Mouse (Mus musculus): Measurements from ENCODE around the gene Cbfa2t2. TPM values are rescaled to one million over a fixed set of nuclear protein-coding genes. Genes with fewer than 3 reads are reported as not detected.
A peak's percentile ranks its signal among the peaks of the same experiment; 100 is the strongest.

Cbfa2t2 gene
- total and polyA plus RNA-seq, 2 experiments from 2014 or later: 31.9 to 41.8 TPM

GRCm38 (mm10) chr2:154525285-154525684 lies 89.0 kb downstream of the Cbfa2t2 start:
- WGBS: 74% methylated on average over 2 of the region's 2 CpGs
- no peaks in the 10 kb centered on the region for H3K27me3 ChIP-seq (ENCODE audit: insufficient read depth, low read length)
- H3K4me3 ChIP-seq (ENCODE audit: low read depth, low read length): no peak overlapping the region
- no peak overlapping the region for H3K4me2 ChIP-seq (ENCODE audit: low read depth)
- peaks cover 37% of the 10 kb centered on the region for H3K36me3 ChIP-seq (ENCODE audit: insufficient read depth)
- ATAC-seq: peak; percentile 53; the same call in 1 of the 2 replicates
- peak; percentile 55 for DNase-seq
- H3K9ac ChIP-seq: no peak overlapping the region
- peak overlapping the region; percentile 35; the same call in 1 of the 2 replicates for H3K27ac ChIP-seq (ENCODE audit: low read depth, low read length)
- TF ChIP-seq CTCF (IDR thresholded peaks at IDR 0.05; ENCODE audit: low read depth): no peak
- no peaks in the 10 kb centered on the region for H3K4me1 ChIP-seq (ENCODE audit: insufficient read depth)
- H3K9me3 ChIP-seq (ENCODE audit: low read length): no peaks in the 10 kb centered on the region

- Histone ChIP-seq H3K4me3 (ENCODE audit: low read depth, low read length) (no peak overlapping the region), H3K4me1 (ENCODE audit: insufficient read depth) (no peaks in the 10 kb centered on the region), H3K27me3 (ENCODE audit: insufficient read depth, low read length) (no peaks in the 10 kb centered on the region), H3K9ac (no peak overlapping the region), H3K4me2 (ENCODE audit: low read depth) (no peak overlapping the region), H3K27ac (ENCODE audit: low read depth, low read length) (no peak overlapping the region), H3K9me3 (ENCODE audit: low read length) (no peaks in the 10 kb centered on the region), H3K36me3 (ENCODE audit: insufficient read depth) (peaks cover 48% of the 10 kb centered on the region)
- ATAC-seq (no peak), DNase-seq (no peak)
- TF ChIP-seq CTCF (IDR thresholded peaks at IDR 0.05; ENCODE audit: low read depth): no peak
- 35% methylated on average over 3 of the region's 3 CpGs for WGBS
These were observed 90.2 kb downstream of the Cbfa2t2 start for GRCm38 (mm10) chr2:154526531-154526930.

DNA sequence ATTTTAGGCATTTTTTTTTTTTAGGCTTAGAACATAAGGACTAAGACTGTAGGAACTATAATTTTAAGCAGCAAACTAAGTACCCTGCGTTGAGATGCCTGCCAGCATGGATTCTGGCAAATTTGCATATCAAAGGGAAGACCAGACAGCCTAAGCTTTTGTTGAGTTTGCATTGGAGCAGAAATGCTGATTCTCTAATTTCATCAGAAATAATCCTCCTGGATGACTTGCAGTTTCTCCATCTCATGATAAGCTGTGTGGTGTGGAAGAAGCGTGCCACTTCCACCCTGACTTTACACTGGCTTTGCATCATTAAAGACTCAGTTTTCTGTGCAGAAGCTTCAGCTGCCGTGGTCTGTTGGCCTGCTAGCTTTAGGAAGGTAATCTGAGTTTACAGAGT lies 96.6 kb downstream of the Cbfa2t2 start:
- no peaks in the 10 kb centered on the region for H3K9me3 ChIP-seq (ENCODE audit: low read length)
- H3K27me3 ChIP-seq (ENCODE audit: insufficient read depth, low read length): no peaks in the 10 kb centered on the region
- 17% methylated on average over 3 of the region's 3 CpGs for WGBS
- H3K4me2 ChIP-seq (ENCODE audit: low read depth): no peak overlapping the region
- H3K4me1 ChIP-seq (ENCODE audit: insufficient read depth): 0 out of 2 replicates have a peak, but pooled peaks cover 3% of the 10 kb centered on the region
- DNase-seq (peak; percentile 48), ATAC-seq (peak; percentile 42; the same call in 1 of the 2 replicates)
- no peak for TF ChIP-seq CTCF (IDR thresholded peaks at IDR 0.05; ENCODE audit: low read depth)
- H3K27ac ChIP-seq (ENCODE audit: low read depth, low read length): peak overlapping the region; percentile 16; the same call in 1 of the 2 replicates
- H3K4me3 ChIP-seq (ENCODE audit: low read depth, low read length): no peak overlapping the region
- no peak overlapping the region for H3K9ac ChIP-seq
- H3K36me3 ChIP-seq (ENCODE audit: insufficient read depth): peaks cover 48% of the 10 kb centered on the region

GRCm38 (mm10) chr2:154534704-154535270 lies 98.5 kb downstream of the Cbfa2t2 start:
- Histone ChIP-seq H3K9me3 (ENCODE audit: low read length) (no peaks in the 10 kb centered on the region), H3K36me3 (ENCODE audit: insufficient read depth) (peaks cover 40% of the 10 kb centered on the region), H3K4me2 (ENCODE audit: low read depth) (no peak overlapping the region), H3K27ac (ENCODE audit: low read depth, low read length) (no peak overlapping the region), H3K4me1 (ENCODE audit: insufficient read depth) (peaks cover 10% of the 10 kb centered on the region; the same call in 1 of the 2 replicates), H3K9ac (no peak overlapping the region), H3K4me3 (ENCODE audit: low read depth, low read length) (no peak overlapping the region), H3K27me3 (ENCODE audit: insufficient read depth, low read length) (no peaks in the 10 kb centered on the region)
- 95% methylated on average over 12 of the region's 12 CpGs for WGBS
- TF ChIP-seq CTCF (IDR thresholded peaks at IDR 0.05; ENCODE audit: low read depth): no peak
- no peak for DNase-seq
- ATAC-seq: no peak

- no peak overlapping the region for H3K4me3 ChIP-seq (ENCODE audit: low read depth, low read length)
- ATAC-seq: peak; percentile 35; the same call in 1 of the 2 replicates
- H3K9me3 ChIP-seq (ENCODE audit: low read length): no peaks in the 10 kb centered on the region
- H3K9ac ChIP-seq: 0 out of 2 replicates have a peak overlapping the region, but pooled peaks have one; percentile 3
- no peaks in the 10 kb centered on the region for H3K27me3 ChIP-seq (ENCODE audit: insufficient read depth, low read length)
- no peak overlapping the region for H3K4me2 ChIP-seq (ENCODE audit: low read depth)
- 18% methylated on average over 2 of the region's 2 CpGs for WGBS
- DNase-seq: peak; percentile 44
- peaks cover 25% of the 10 kb centered on the region for H3K36me3 ChIP-seq (ENCODE audit: insufficient read depth)
- peak overlapping the region; percentile 46 for H3K27ac ChIP-seq (ENCODE audit: low read depth, low read length)
- no peak for TF ChIP-seq CTCF (IDR thresholded peaks at IDR 0.05; ENCODE audit: low read depth)
- H3K4me1 ChIP-seq (ENCODE audit: insufficient read depth): peaks cover 10% of the 10 kb centered on the region; the same call in 1 of the 2 replicates
These were observed 102.0 kb downstream of the Cbfa2t2 start for GRCm38 (mm10) chr2:154538310-154538709.

GRCm38 (mm10) chr2:154538710-154539109 lies 102.4 kb downstream of the Cbfa2t2 start:
- Histone ChIP-seq H3K4me2 (ENCODE audit: low read depth) (no peak overlapping the region), H3K4me1 (ENCODE audit: insufficient read depth) (peaks cover 10% of the 10 kb centered on the region; the same call in 1 of the 2 replicates), H3K9ac (0 out of 2 replicates have a peak overlapping the region, but pooled peaks have one; percentile 3), H3K27ac (ENCODE audit: low read depth, low read length) (peak overlapping the region; percentile 23; the same call in 1 of the 2 replicates), H3K27me3 (ENCODE audit: insufficient read depth, low read length) (no peaks in the 10 kb centered on the region), H3K4me3 (ENCODE audit: low read depth, low read length) (no peak overlapping the region), H3K36me3 (ENCODE audit: insufficient read depth) (peaks cover 25% of the 10 kb centered on the region), H3K9me3 (ENCODE audit: low read length) (no peaks in the 10 kb centered on the region)
- no peak for TF ChIP-seq CTCF (IDR thresholded peaks at IDR 0.05; ENCODE audit: low read depth)
- no peak for ATAC-seq
- DNase-seq: no peak
- 28% methylated on average over 3 of the region's 3 CpGs for WGBS

- Histone ChIP-seq H3K27ac (ENCODE audit: low read depth, low read length) (no peak overlapping the region), H3K36me3 (ENCODE audit: insufficient read depth) (peaks cover 18% of the 10 kb centered on the region), H3K4me1 (ENCODE audit: insufficient read depth) (peaks cover 10% of the 10 kb centered on the region; the same call in 1 of the 2 replicates), H3K4me2 (ENCODE audit: low read depth) (no peak overlapping the region), H3K9ac (no peak overlapping the region), H3K9me3 (ENCODE audit: low read length) (no peaks in the 10 kb centered on the region), H3K27me3 (ENCODE audit: insufficient read depth, low read length) (no peaks in the 10 kb centered on the region), H3K4me3 (ENCODE audit: low read depth, low read length) (no peak overlapping the region)
- ATAC-seq: peak; percentile 21; the same call in 1 of the 2 replicates
- peak; percentile 81 for DNase-seq
- TF ChIP-seq CTCF (IDR thresholded peaks at IDR 0.05; ENCODE audit: low read depth): peak; percentile 85
- WGBS: 66% methylated on average over 3 of the region's 3 CpGs
These were observed 103.4 kb downstream of the Cbfa2t2 start for GRCm38 (mm10) chr2:154539720-154540119.

All from forebrain, postnatal 0 days (tissue).